Mouse (Mus musculus): Measurements from ENCODE around the gene Cadm1.

DNA sequence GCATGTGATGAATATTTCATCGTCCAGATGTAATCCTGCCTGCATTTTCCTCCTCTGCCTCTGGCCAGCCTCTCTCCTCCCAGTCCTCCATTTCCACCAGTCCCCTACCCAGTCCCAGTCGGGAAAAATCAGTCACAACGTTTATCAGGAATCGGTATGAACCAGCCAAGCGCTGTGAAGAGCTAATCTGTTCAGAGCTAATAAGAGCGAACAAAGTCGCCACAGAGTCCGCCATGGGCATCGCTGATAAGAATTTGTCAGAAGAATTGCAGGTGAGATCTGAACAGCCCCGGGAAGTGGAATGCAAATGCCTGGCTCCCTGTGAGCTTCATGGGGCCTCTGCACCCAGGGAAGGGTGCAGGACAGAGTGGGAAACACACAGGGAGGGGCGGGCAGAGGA lies 352.4 kb downstream of the Cadm1 start:
- no peak for TF ChIP-seq EP300 (IDR thresholded peaks at IDR 0.05; ENCODE audit: low read depth)
- no peak for TF ChIP-seq CTCF (IDR thresholded peaks at IDR 0.05; ENCODE audit: low read depth)

Measured in liver, postnatal 0 days (tissue).